Mouse (Mus musculus) liver, embryonic 14.5 days (tissue): Measurements from ENCODE around the gene D430041D05Rik. TPM values are rescaled to one million over a fixed set of nuclear protein-coding genes. Genes with fewer than 3 reads are reported as not detected.
A peak's percentile ranks its signal among the peaks of the same experiment; 100 is the strongest.

ENCODE experiments used
- ATAC-seq: fragments of 200-750 bp; cut with Nextera tagmentation; 2 replicates; pipeline ENCODE4 v1.8.0; 2017; ENCODE audit warnings: moderate number of reproducible peaks, mild to moderate bottlenecking, moderate library complexity; ENCODE audit not compliant: insufficient read depth
- DNase-seq, 3 experiments: peaks; one replicate each; pipeline ENCODE4 v3.0.0-alpha.2; 2012 to 2013; ENCODE audit warnings: low read depth in 3 of 3, low spot score in 3 of 3
- H3K27ac ChIP-seq: fragments of 300-500 bp; sonication (generic); 2 replicates; pipeline ENCODE4 v1.5.1; 2014; ENCODE audit warnings: moderate library complexity, mild to moderate bottlenecking, control low read depth, inconsistent platforms
- H3K27me3 ChIP-seq: fragments of 300-500 bp; sonication (generic); 2 replicates; pipeline ENCODE4 v1.6.1; 2014; ENCODE audit warnings: mild to moderate bottlenecking, low read length, moderate library complexity; ENCODE audit not compliant: control insufficient read depth, insufficient read depth
- H3K36me3 ChIP-seq: fragments of 300-500 bp; sonication (generic); replicated peaks from 2 replicates; pipeline ENCODE4 v1.6.1; 2014; ENCODE audit warnings: low read depth; ENCODE audit not compliant: control insufficient read depth, insufficient read depth
- H3K4me1 ChIP-seq, 2 experiments: fragments of 200-500 bp in 1 of 2; fragments of 300-500 bp in 1 of 2; sonication (generic) in 1 of 2; replicated peaks; 2 replicates each; pipeline ENCODE4 v1.6.1; 2012 to 2014; ENCODE audit warnings: antibody characterized with exemption in 1 of 2, inconsistent platforms in 1 of 2, low read length in 1 of 2; ENCODE audit not compliant: control insufficient read depth in 2 of 2, insufficient read depth in 2 of 2
- H3K4me2 ChIP-seq: fragments of 300-500 bp; sonication (generic); 2 replicates; pipeline ENCODE4 v1.6.1; 2014; ENCODE audit warnings: low read depth, mild to moderate bottlenecking, control low read depth, moderate library complexity
- H3K4me3 ChIP-seq, 2 experiments: fragments of 200-500 bp in 1 of 2; fragments of 300-500 bp in 1 of 2; sonication (generic) in 1 of 2; 2 replicates each; pipeline ENCODE4 v1.5.1; 2012 to 2014; ENCODE audit warnings: low read depth in 2 of 2, low read length in 2 of 2, mild to moderate bottlenecking in 2 of 2, control low read depth in 1 of 2, inconsistent platforms in 1 of 2, moderate library complexity in 1 of 2; ENCODE audit not compliant: insufficient read depth in 1 of 2
- H3K9ac ChIP-seq: fragments of 300-500 bp; sonication (generic); replicated peaks from 2 replicates; pipeline ENCODE4 v1.6.1; 2014; ENCODE audit warnings: mild to moderate bottlenecking, control low read depth, moderate library complexity
- H3K9me3 ChIP-seq: fragments of 300-500 bp; sonication (generic); 2 replicates; pipeline ENCODE4 v1.6.1; 2016; ENCODE audit warnings: low read length, mixed read lengths; ENCODE audit not compliant: control insufficient read depth
- CTCF ChIP-seq: IDR thresholded peaks from 2 replicates; pipeline ENCODE4 v1.5.1; 2016; ENCODE audit warnings: antibody characterized with exemption, low read depth, control low read depth
- EP300 ChIP-seq: IDR thresholded peaks from 2 replicates; pipeline ENCODE4 v1.6.1; 2016; ENCODE audit warnings: antibody characterized with exemption, low read depth
- WGBS: fragments of 180-500 bp; shearing (Covaris S2); extraction: QIAGEN DNeasy Blood & Tissue Kit; methylation state at CpG from one replicate; pipeline ENCODE4 v1.1.7; 2014; ENCODE audit not compliant: insufficient replicate concordance; 5-methylcytosine and 5-hydroxymethylcytosine counted together
- polyA plus RNA-seq, 2 experiments: library from polyadenylated mRNA; depleted of rRNA in 1 of 2; stranded (reverse) in 1 of 2; unstranded in 1 of 2; fragments of >200 nt; fragmentation: Nextera tagmentation in 1 of 2; extraction: Ambion mirVana in 1 of 2; gene quantifications; 2 replicates each; pipeline versions ENCODE4 v1.2.1 to v1.2.3; 2012 to 2014

The D430041D05Rik gene
- polyA plus RNA-seq, 2 experiments, result under 0.01 TPM; not detected in 1

GRCm38 (mm10) chr2:104142140-104142539 lies 268.7 kb downstream of the D430041D05Rik start:
- TF ChIP-seq CTCF (no peak), EP300 (no peak)

GRCm38 (mm10) chr2:104135920-104136319 lies 274.9 kb downstream of the D430041D05Rik start:
- Histone ChIP-seq H3K9me3 (no peaks in the 10 kb centered on the region), H3K36me3 (no peaks in the 10 kb centered on the region), H3K4me2 (no peak overlapping the region), H3K27me3 (peaks cover 3% of the 10 kb centered on the region), H3K27ac (no peak overlapping the region), H3K4me1 (peaks cover 7 to 13% of the 10 kb centered on the region in 2 experiments), H3K4me3 (no peak overlapping the region), H3K9ac (no peak overlapping the region)
- WGBS, result 36% methylated on average over 2 of the region's 2 CpGs
- TF ChIP-seq EP300 (no peak), CTCF (no peak)
- ATAC-seq (no peak), DNase-seq (no peak)

More at GRCm38 (mm10) chr2:104142140-104142539, 268.7 kb downstream of the D430041D05Rik start:
- WGBS, result 56% methylated on average over 8 of the region's 8 CpGs
- no peak for DNase-seq
- ATAC-seq, result no peak
- Histone ChIP-seq H3K4me1 (peaks cover 8 to 9% of the 10 kb centered on the region in 2 experiments), H3K36me3 (no peaks in the 10 kb centered on the region), H3K4me2 (no peak overlapping the region), H3K4me3 (no peak overlapping the region), H3K27me3 (no peaks in the 10 kb centered on the region), H3K9ac (no peak overlapping the region), H3K9me3 (no peaks in the 10 kb centered on the region; the same call in 1 of the 2 replicates), H3K27ac (no peak overlapping the region)

GRCm38 (mm10) chr2:104134150-104135056 lies 276.4 kb downstream of the D430041D05Rik start:
- Histone ChIP-seq H3K36me3 (no peaks in the 10 kb centered on the region), H3K27ac (no peak overlapping the region), H3K4me2 (no peak overlapping the region), H3K4me3 (no peak overlapping the region), H3K9ac (no peak overlapping the region), H3K4me1 (peaks cover 20 to 28% of the 10 kb centered on the region in 2 experiments), H3K9me3 (no peaks in the 10 kb centered on the region), H3K27me3 (peaks cover 3% of the 10 kb centered on the region)
- WGBS, result 37% methylated on average over 8 of the region's 8 CpGs
- ATAC-seq (no peak), DNase-seq (peak; percentile 59 to 67 (median 64))
- no peak for TF ChIP-seq EP300
- peak; percentile 92 for TF ChIP-seq CTCF

DNA sequence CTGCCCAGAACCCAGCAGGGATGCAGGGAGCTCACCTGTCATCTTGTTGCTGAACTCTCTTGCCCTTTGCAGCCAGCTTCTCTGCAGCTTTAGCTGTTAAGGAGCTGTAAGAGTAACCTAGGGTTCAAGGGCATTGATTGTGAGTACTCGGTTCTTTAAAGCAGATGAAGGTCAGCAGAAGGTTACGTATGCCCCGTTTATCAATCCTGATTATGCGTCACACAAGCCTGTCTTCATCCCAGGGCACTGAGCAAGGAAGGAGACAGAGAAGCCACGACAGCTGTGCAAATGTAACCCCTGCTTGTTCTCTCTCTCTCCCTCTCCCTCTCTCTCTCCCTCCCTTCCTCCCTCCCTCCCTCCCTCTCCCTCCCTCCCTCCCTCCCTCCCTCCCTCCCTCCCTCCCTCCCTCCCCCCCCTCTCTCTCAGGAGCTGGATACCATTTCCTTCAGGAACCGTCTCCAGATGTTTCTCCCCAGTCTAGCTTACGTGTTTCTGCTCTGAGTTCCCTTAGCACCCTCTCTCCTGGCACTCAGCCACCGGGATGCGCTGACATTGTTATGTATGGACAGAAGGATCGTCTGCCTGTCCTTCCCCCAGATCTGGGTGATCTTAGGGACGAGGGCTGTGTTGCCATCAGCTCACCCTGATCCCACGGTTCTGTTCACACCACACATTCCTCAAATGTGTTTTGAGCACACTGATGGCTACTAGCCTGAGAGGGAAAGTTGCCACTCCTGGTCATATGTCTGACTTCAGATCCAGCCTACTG lies 277.6 kb downstream of the D430041D05Rik start:
- WGBS, result 32% methylated on average over 12 of the region's 12 CpGs
- TF ChIP-seq EP300 (no peak), CTCF (no peak)
- no peak for ATAC-seq
- Histone ChIP-seq H3K27me3 (peaks cover 3% of the 10 kb centered on the region), H3K9me3 (no peaks in the 10 kb centered on the region), H3K4me2 (no peak overlapping the region), H3K9ac (no peak overlapping the region), H3K4me1 (peaks cover 24 to 37% of the 10 kb centered on the region in 2 experiments), H3K36me3 (no peaks in the 10 kb centered on the region), H3K27ac (no peak overlapping the region), H3K4me3 (no peak overlapping the region)
- DNase-seq, result no peak
